In genomic region chr8:84892993-84893708, GRCm38 (mm10) we compare ENCODE assay signal across 8 mouse cellular contexts. TPM values are rescaled to one million over a fixed set of nuclear protein-coding genes. Genes with fewer than 3 reads are reported as not detected.
A peak's percentile ranks its signal among the peaks of the same experiment; 100 is the strongest.
DNase-seq lines count a peak whose midpoint lies in the region; ATAC-seq and TF ChIP-seq lines count a peak whose summit lies in the region.

No protein-coding gene starts in this region.

- peak overlapping the region; percentile 91 for H3K9ac ChIP-seq in liver, adult 2 months (ENCODE audit: low read depth, low read length)
- H3K9ac ChIP-seq in kidney, postnatal 0 days (ENCODE audit: low read depth, low read length), result peak overlapping the region; percentile 67
- H3K9ac ChIP-seq in neural tube, embryonic 12.5 days, result peak overlapping the region; percentile 73

- peak overlapping the region; percentile 94 for H3K4me2 ChIP-seq in kidney, postnatal 0 days (ENCODE audit: low read length)
- peak overlapping the region; percentile 92 for H3K4me2 ChIP-seq in neural tube, embryonic 12.5 days (replicated peaks)

- no peak for TF ChIP-seq CTCF in liver, adult 2 months (IDR thresholded peaks at IDR 0.05; ENCODE audit: low read depth, low read length)
- TF ChIP-seq CTCF in kidney, postnatal 0 days (IDR thresholded peaks at IDR 0.05; ENCODE audit: low read depth), result no peak

- H3K27me3 ChIP-seq in liver, adult 2 months (ENCODE audit: control insufficient read depth, insufficient read depth, low read length), result no peaks in the 10 kb centered on the region
- H3K27me3 ChIP-seq in forebrain, embryonic 10.5 days (ENCODE audit: poor library complexity, severe bottlenecking), result no peaks in the 10 kb centered on the region
- no peaks in the 10 kb centered on the region for H3K27me3 ChIP-seq in kidney, postnatal 0 days (ENCODE audit: insufficient read depth, low read length)
- no peaks in the 10 kb centered on the region for H3K27me3 ChIP-seq in neural tube, embryonic 12.5 days (replicated peaks)

- H3K36me3 ChIP-seq in liver, adult 2 months (ENCODE audit: control insufficient read depth, insufficient read depth, low read length), result peaks cover 29% of the 10 kb centered on the region
- peaks cover 38% of the 10 kb centered on the region for H3K36me3 ChIP-seq in forebrain, embryonic 10.5 days (replicated peaks)
- peaks cover 13% of the 10 kb centered on the region; the same call in 1 of the 2 replicates for H3K36me3 ChIP-seq in kidney, postnatal 0 days (ENCODE audit: insufficient read depth, low read length)
- H3K36me3 ChIP-seq in neural tube, embryonic 12.5 days, result peaks cover 25% of the 10 kb centered on the region

- peaks cover 9% of the 10 kb centered on the region; the same call in 1 of the 2 replicates for H3K4me1 ChIP-seq in liver, adult 2 months (ENCODE audit: control insufficient read depth, insufficient read depth, low read length)
- peaks cover 26% of the 10 kb centered on the region for H3K4me1 ChIP-seq in forebrain, embryonic 10.5 days
- 0 out of 2 replicates have a peak, but pooled peaks cover 7% of the 10 kb centered on the region for H3K4me1 ChIP-seq in kidney, postnatal 0 days (replicated peaks; ENCODE audit: insufficient read depth, low read length)
- peaks cover 12% of the 10 kb centered on the region for H3K4me1 ChIP-seq in neural tube, embryonic 12.5 days

- ATAC-seq in kidney, postnatal 0 days (replicated peaks; ENCODE audit: low FRiP score, low read depth), result peak; percentile 66
- peak; percentile 54 for ATAC-seq in neural tube, embryonic 12.5 days (ENCODE audit: low FRiP score, low read depth)

- peak overlapping the region; percentile 88 for H3K4me3 ChIP-seq in liver, adult 2 months (ENCODE audit: insufficient read depth, low read depth, low read length)
- peak overlapping the region; percentile 84 for H3K4me3 ChIP-seq in forebrain, embryonic 10.5 days
- H3K4me3 ChIP-seq in kidney, postnatal 0 days (replicated peaks; ENCODE audit: low read depth, low read length), result peak overlapping the region; percentile 66
- H3K4me3 ChIP-seq in neural tube, embryonic 12.5 days, result peak overlapping the region; percentile 70

- H3K27ac ChIP-seq in liver, adult 2 months (replicated peaks; ENCODE audit: insufficient read depth, low read depth, low read length), result peak overlapping the region; percentile 94
- H3K27ac ChIP-seq in forebrain, embryonic 10.5 days, result peak overlapping the region; percentile 86
- H3K27ac ChIP-seq in kidney, postnatal 0 days, result peak overlapping the region; percentile 78
- H3K27ac ChIP-seq in neural tube, embryonic 12.5 days, result no peak overlapping the region

- TF ChIP-seq POLR2A in liver, adult 2 months (IDR thresholded peaks at IDR 0.05; ENCODE audit: extremely low read depth, insufficient read depth, low read length), result no peak

- WGBS in liver, adult 2 months, result 4% methylated on average over 31 of the region's 31 CpGs
- 13% methylated on average over 31 of the region's 31 CpGs for WGBS in forebrain, embryonic 10.5 days
- WGBS in kidney, postnatal 0 days, result 6% methylated on average over 31 of the region's 31 CpGs
- WGBS in neural tube, embryonic 12.5 days, result 14% methylated on average over 31 of the region's 31 CpGs

- DNase-seq in liver, adult 2 months (ENCODE audit: extremely low read depth, low read depth, low spot score), result peak; percentile 89
- no peak for DNase-seq in liver
- DNase-seq in forebrain, embryonic 10.5 days (ENCODE audit: extremely low spot score, low spot score), result no peak
- peak; percentile 28 for DNase-seq in kidney, postnatal 0 days (ENCODE audit: low spot score)
- no peak for DNase-seq in cerebellum, postnatal 14 days
- DNase-seq in cerebellum, adult 18-20 months, result no peak
- DNase-seq in left cerebral cortex, adult 11 months (ENCODE audit: low spot score), result no peak

- H3K9me3 ChIP-seq in forebrain, embryonic 10.5 days, result no peaks in the 10 kb centered on the region
- no peaks in the 10 kb centered on the region for H3K9me3 ChIP-seq in kidney, postnatal 0 days (replicated peaks; ENCODE audit: low read length)
- H3K9me3 ChIP-seq in neural tube, embryonic 12.5 days, result no peaks in the 10 kb centered on the region

- H3K79me2 ChIP-seq in liver, adult 2 months (ENCODE audit: control insufficient read depth, insufficient read depth, low read length), result peaks cover 3% of the 10 kb centered on the region; the same call in 1 of the 2 replicates

RNA-seq across cellular contexts. Expression of gene Gcdh, which starts 0.6 kb away (rescaled TPM):
- total RNA-seq in liver, adult 2 months (2014; rRNA removed), result 461 and 560 TPM in 2 replicates
- 1,882 and 2,081 TPM in 2 replicates for polyA plus RNA-seq in liver, adult 2 months (2012; rRNA removed)
- 44.6 and 49.6 TPM in 2 replicates for polyA plus RNA-seq in forebrain, embryonic 10.5 days (2016; fragmentation: Nextera tagmentation; extraction: Ambion mirVana)
- 59.2 and 67.6 TPM in 2 replicates for polyA plus RNA-seq in kidney, postnatal 0 days (2015; fragmentation: Nextera tagmentation; extraction: Ambion mirVana)
- polyA plus RNA-seq in neural tube, embryonic 12.5 days (2016; fragmentation: Nextera tagmentation; extraction: Ambion mirVana), result 32.1 and 37.0 TPM in 2 replicates

RNA-seq across cellular contexts. Expression of gene Klf1, which starts 8.6 kb away (rescaled TPM):
- 4.8 and 5.8 TPM in 2 replicates for total RNA-seq in liver, adult 2 months (2014; rRNA removed)
- 5.2 and 6.6 TPM in 2 replicates for polyA plus RNA-seq in liver, adult 2 months (2012; rRNA removed)
- 18.3 and 24.3 TPM in 2 replicates for polyA plus RNA-seq in forebrain, embryonic 10.5 days (2016; fragmentation: Nextera tagmentation; extraction: Ambion mirVana)
- 1.1 and 1.8 TPM in 2 replicates for polyA plus RNA-seq in kidney, postnatal 0 days (2015; fragmentation: Nextera tagmentation; extraction: Ambion mirVana)
- polyA plus RNA-seq in neural tube, embryonic 12.5 days (2016; fragmentation: Nextera tagmentation; extraction: Ambion mirVana), result 3.4 and 4.0 TPM in 2 replicates

RNA-seq across cellular contexts. Expression of gene Dnase2a, which starts 15.2 kb away (rescaled TPM):
- total RNA-seq in liver, adult 2 months (2014; rRNA removed), result 13.0 and 16.1 TPM in 2 replicates
- polyA plus RNA-seq in liver, adult 2 months (2012; rRNA removed), result 16.1 and 20.0 TPM in 2 replicates
- 7.9 and 9.2 TPM in 2 replicates for polyA plus RNA-seq in forebrain, embryonic 10.5 days (2016; fragmentation: Nextera tagmentation; extraction: Ambion mirVana)
- 12.3 and 13.2 TPM in 2 replicates for polyA plus RNA-seq in kidney, postnatal 0 days (2015; fragmentation: Nextera tagmentation; extraction: Ambion mirVana)
- polyA plus RNA-seq in neural tube, embryonic 12.5 days (2016; fragmentation: Nextera tagmentation; extraction: Ambion mirVana), result 5.2 and 6.5 TPM in 2 replicates

RNA-seq across cellular contexts. Expression of gene Syce2, which starts 21.2 kb away (rescaled TPM):
- total RNA-seq in liver, adult 2 months (2014; rRNA removed), result 1.1 and 1.6 TPM in 2 replicates
- 0.92 and 1.0 TPM in 2 replicates for polyA plus RNA-seq in liver, adult 2 months (2012; rRNA removed)
- polyA plus RNA-seq in forebrain, embryonic 10.5 days (2016; fragmentation: Nextera tagmentation; extraction: Ambion mirVana), result 91.1 and 92.7 TPM in 2 replicates
- polyA plus RNA-seq in kidney, postnatal 0 days (2015; fragmentation: Nextera tagmentation; extraction: Ambion mirVana), result 43.0 and 45.7 TPM in 2 replicates
- polyA plus RNA-seq in neural tube, embryonic 12.5 days (2016; fragmentation: Nextera tagmentation; extraction: Ambion mirVana), result 34.2 and 34.9 TPM in 2 replicates

RNA-seq across cellular contexts. Expression of gene Farsa, which starts 36.4 kb away (rescaled TPM):
- total RNA-seq in liver, adult 2 months (2014; rRNA removed), result 11.0 and 13.6 TPM in 2 replicates
- 24.1 and 32.4 TPM in 2 replicates for polyA plus RNA-seq in liver, adult 2 months (2012; rRNA removed)
- polyA plus RNA-seq in forebrain, embryonic 10.5 days (2016; fragmentation: Nextera tagmentation; extraction: Ambion mirVana), result 143 and 144 TPM in 2 replicates
- 68.2 and 74.7 TPM in 2 replicates for polyA plus RNA-seq in kidney, postnatal 0 days (2015; fragmentation: Nextera tagmentation; extraction: Ambion mirVana)
- 108 and 110 TPM in 2 replicates for polyA plus RNA-seq in neural tube, embryonic 12.5 days (2016; fragmentation: Nextera tagmentation; extraction: Ambion mirVana)

Comparison
In these comparisons a context has a peak if more than half of its experiments do, and no peak if none do; other contexts are left out.
1. DNase-seq: peak in liver, adult 2 months (single experiment) and kidney, postnatal 0 days (single experiment); none in liver (single experiment), forebrain, embryonic 10.5 days (single experiment), cerebellum, postnatal 14 days (0 of 2), cerebellum, adult 18-20 months (0 of 2) and left cerebral cortex, adult 11 months (single experiment).
2. RNA of gene Gcdh, which starts 0.6 kb away (polyA plus RNA-seq): 1,882 to 2,081 TPM in liver, adult 2 months; 59.2 to 67.6 TPM in kidney, postnatal 0 days, 44.6 to 49.6 TPM in forebrain, embryonic 10.5 days and 32.1 to 37.0 TPM in neural tube, embryonic 12.5 days; every median in the first group is over 10 times any median in the second.
3. Peak in every context shown above with its lines, with median percentiles within 50 percentile points of each other: H3K4me3 ChIP-seq and H3K9ac ChIP-seq.